Mouse (Mus musculus) hindbrain, postnatal 0 days (tissue): Measurements from ENCODE around the gene Cdiptos. TPM values are rescaled to one million over a fixed set of nuclear protein-coding genes. Genes with fewer than 3 reads are reported as not detected.
A peak's percentile ranks its signal among the peaks of the same experiment; 100 is the strongest.

Experiments used
- ATAC-seq: fragments of 200-750 bp; cut with Nextera tagmentation; 2 replicates; pipeline ENCODE4 v1.8.0; 2017; ENCODE audit warnings: mild to moderate bottlenecking, moderate TSS enrichment, moderate library complexity
- DNase-seq: peaks from one replicate; pipeline ENCODE4 v3.0.0-alpha.2; 2015; ENCODE audit warnings: low spot score
- H3K27ac ChIP-seq: fragments of 300-500 bp; sonication (generic); 2 replicates; pipeline ENCODE4 v1.5.1; 2014; ENCODE audit warnings: mild to moderate bottlenecking
- H3K27me3 ChIP-seq: fragments of 300-500 bp; sonication (generic); 2 replicates; pipeline ENCODE4 v1.6.1; 2014; ENCODE audit warnings: low read length, mixed read lengths; ENCODE audit not compliant: insufficient read depth
- H3K36me3 ChIP-seq: fragments of 300-500 bp; sonication (generic); 2 replicates; pipeline ENCODE4 v1.6.1; 2014; ENCODE audit warnings: low read length, mixed read lengths; ENCODE audit not compliant: insufficient read depth
- H3K4me1 ChIP-seq: fragments of 300-500 bp; sonication (generic); 2 replicates; pipeline ENCODE4 v1.6.1; 2014; ENCODE audit warnings: antibody characterized with exemption, low read length, mixed read lengths; ENCODE audit not compliant: insufficient read depth
- H3K4me2 ChIP-seq: fragments of 300-500 bp; sonication (generic); 2 replicates; pipeline ENCODE4 v1.6.1; 2014; ENCODE audit warnings: low read depth, mild to moderate bottlenecking, low read length, moderate library complexity, mixed read lengths
- H3K4me3 ChIP-seq: fragments of 300-500 bp; sonication (generic); 2 replicates; pipeline ENCODE4 v1.5.1; 2014; ENCODE audit warnings: low read length
- H3K9ac ChIP-seq: fragments of 300-500 bp; sonication (generic); replicated peaks from 2 replicates; pipeline ENCODE4 v1.6.1; 2014; ENCODE audit warnings: mild to moderate bottlenecking, low read length, moderate library complexity, mixed read lengths
- H3K9me3 ChIP-seq: fragments of 300-500 bp; sonication (generic); 2 replicates; pipeline ENCODE4 v1.6.1; 2016; ENCODE audit warnings: low read length, mixed read lengths
- CTCF ChIP-seq: IDR thresholded peaks from 2 replicates; pipeline ENCODE4 v1.5.1; 2016; ENCODE audit warnings: antibody characterized with exemption, control low read depth, low read depth
- WGBS: fragments of 180-500 bp; shearing (Covaris S2); extraction: QIAGEN DNeasy Blood & Tissue Kit; methylation state at CpG from one replicate; pipeline ENCODE4 v1.1.7; 2014; 5-methylcytosine and 5-hydroxymethylcytosine counted together
- polyA plus RNA-seq: library from polyadenylated mRNA; unstranded; fragments of >200 nt; fragmentation: Nextera tagmentation; extraction: Ambion mirVana; gene quantifications from 2 replicates; pipeline ENCODE4 v1.2.1, GENCODE M21; 2015
- total RNA-seq: library from RNA; depleted of rRNA; stranded (reverse); fragments of >200 nt; gene quantifications from 2 replicates; pipeline ENCODE4 v1.2.3, GENCODE M21; 2014

The Cdiptos gene
- total and polyA plus RNA-seq, 2 experiments from 2014 or later = 0.31 to 0.95 TPM

DNA sequence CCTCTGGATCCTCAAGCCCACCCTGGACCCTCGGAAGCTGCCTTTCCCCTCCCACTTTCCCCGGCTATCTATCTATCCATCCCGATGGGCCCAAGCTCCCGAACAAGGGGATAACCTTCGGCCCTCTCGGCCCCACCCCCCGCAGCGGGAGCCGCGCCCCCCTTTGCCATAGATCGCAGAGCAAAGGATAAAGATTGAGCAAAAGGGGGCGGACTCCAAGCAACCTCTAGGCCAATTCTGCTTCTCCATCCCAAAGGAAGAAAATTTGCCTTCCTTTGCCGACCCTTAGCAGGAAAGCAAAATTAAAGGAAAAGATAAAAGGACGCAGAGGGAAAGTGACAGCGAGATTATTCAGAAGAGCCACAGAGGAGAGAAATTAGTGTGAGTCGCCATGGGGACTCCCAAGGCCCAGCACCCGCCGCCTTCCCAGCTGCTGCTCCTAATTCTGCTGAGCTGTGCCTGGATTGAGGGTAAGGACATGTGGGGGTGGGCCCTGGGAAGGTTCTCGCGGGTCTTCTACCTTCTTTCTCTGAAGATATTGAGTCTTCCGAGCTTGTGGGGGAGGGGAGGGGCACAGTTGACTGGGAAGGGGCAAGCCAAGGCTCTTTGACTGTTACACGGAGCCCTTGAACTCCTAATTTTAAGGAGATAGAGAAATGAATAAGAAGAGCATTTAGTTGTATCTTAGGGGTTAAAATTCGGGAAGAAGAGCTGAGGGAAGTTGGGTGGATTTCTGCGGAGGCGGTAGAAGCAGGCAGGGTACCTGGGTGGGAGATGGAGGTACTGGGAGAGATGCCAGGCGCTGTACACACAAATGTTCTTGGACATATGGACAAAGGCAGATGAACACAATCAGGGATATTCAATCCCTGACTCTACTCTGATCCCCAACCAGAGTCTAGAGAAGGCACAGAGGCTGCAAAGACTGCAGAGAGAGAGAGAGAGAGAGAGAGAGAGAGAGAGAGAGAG is 25.0 kb downstream of the Cdiptos start:
- no peaks in the 10 kb centered on the region for H3K9me3 ChIP-seq
- peak overlapping the region; percentile 56 for H3K9ac ChIP-seq
- H3K4me3 ChIP-seq = peak overlapping the region; percentile 52
- H3K4me2 ChIP-seq = peak overlapping the region; percentile 88
- H3K27ac ChIP-seq = peak overlapping the region; percentile 87
- H3K27me3 ChIP-seq = no peaks in the 10 kb centered on the region
- DNase-seq = peak; percentile 64
- ATAC-seq = 0 out of 2 replicates have a peak, but pooled peaks have one; percentile 1
- 4% methylated on average over 26 of the region's 26 CpGs for WGBS
- H3K4me1 ChIP-seq = peaks cover 14% of the 10 kb centered on the region
- no peak for TF ChIP-seq CTCF
- H3K36me3 ChIP-seq = peaks cover 6% of the 10 kb centered on the region; the same call in 1 of the 2 replicates

DNA sequence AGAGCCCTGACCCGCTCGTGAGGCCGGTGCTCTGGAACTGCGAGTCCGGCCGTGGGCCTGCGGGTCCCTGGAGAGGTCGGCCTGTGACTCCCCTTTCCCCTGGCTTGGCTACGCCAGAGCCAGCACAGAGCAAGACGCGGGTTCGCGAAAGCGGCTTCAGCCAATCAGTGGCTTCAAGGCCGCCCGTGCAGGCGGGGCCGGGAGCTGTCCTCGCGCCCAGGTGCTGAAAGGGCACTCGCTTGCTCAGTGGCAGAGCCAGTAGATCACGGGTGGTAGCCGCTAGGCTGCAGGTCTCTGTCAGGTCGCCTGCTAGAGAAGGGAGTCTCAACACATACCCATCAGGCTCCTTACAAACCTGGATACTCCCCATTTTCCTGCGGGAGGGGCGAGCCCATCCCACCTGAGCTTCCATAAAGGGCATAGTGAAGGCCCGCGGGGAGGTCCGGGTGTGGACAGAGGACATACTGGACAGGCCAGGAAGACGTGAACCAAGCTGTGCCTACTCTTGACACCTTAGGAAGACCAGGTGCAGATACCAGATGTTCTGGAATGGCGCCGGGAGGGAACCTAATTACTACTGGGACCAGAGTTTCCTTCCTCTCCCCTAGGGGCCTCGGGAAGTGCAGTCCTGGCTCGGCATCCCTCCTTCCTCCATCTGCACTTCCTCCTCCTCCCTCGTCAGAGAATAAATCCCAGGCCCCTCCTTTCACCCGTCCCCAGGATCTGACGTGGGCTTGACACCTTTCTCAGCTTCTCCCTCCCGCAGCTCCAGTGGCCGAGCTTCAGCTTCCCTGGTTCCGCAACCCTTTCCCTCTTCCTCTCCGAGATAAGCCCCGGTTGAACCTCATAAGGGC is 25.9 kb downstream of the Cdiptos start, which contains the start of gene Sez6l2:
Gene Sez6l2 (plus strand): TSS at position 771 of the 854 bp plus-strand sequence.
- ATAC-seq (peak; percentile 90), DNase-seq (peak; percentile 92)
- TF ChIP-seq CTCF = no peak
- Histone ChIP-seq H3K4me1 (peaks cover 14% of the 10 kb centered on the region), H3K4me3 (peak within 1 kb of the TSS; percentile 52), H3K9me3 (no peaks in the 10 kb centered on the region), H3K27ac (peak within 1 kb of the TSS; percentile 87), H3K36me3 (peaks cover 3% of the 10 kb centered on the region), H3K27me3 (no peaks in the 10 kb centered on the region), H3K4me2 (peak within 1 kb of the TSS; percentile 88), H3K9ac (peak within 1 kb of the TSS; percentile 56)
- under 1% methylated on average over 42 of the region's 42 CpGs for WGBS

DNA sequence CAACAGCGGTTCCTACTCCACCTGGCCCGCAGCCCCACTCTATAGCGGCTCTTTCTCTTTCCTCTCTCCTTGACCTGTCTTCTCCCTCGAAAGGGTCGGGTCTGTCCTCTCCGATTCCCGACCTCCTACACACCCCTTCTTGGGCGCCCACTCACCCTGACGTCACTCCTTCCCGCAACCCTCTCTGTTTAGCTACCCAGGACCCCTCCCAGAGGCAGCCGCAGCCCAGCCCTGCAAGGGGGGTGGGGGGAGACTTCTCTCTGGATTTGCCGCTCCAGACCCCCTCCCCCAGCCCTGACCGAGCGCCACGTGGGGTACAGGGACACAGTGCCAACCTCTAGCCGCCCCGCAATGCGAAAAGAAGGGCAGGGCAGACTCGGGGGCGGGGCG is 26.5 kb downstream of the Cdiptos start, which contains the start of gene Asphd1:
Gene Asphd1 (minus strand): TSS at position 180 of the 390 bp plus-strand sequence.
- peak; percentile 72 for ATAC-seq
- H3K4me2 ChIP-seq = peak within 1 kb of the TSS; percentile 88
- H3K36me3 ChIP-seq = peaks cover 4% of the 10 kb centered on the region
- peak; percentile 78 for DNase-seq
- WGBS = 1% methylated on average over 21 of the region's 21 CpGs
- peaks cover 14% of the 10 kb centered on the region for H3K4me1 ChIP-seq
- H3K27ac ChIP-seq = peak within 1 kb of the TSS; percentile 87
- no peaks in the 10 kb centered on the region for H3K9me3 ChIP-seq
- no peaks in the 10 kb centered on the region for H3K27me3 ChIP-seq
- H3K4me3 ChIP-seq = peak within 1 kb of the TSS; percentile 52
- peak within 1 kb of the TSS; percentile 56 for H3K9ac ChIP-seq
- no peak for TF ChIP-seq CTCF

DNA sequence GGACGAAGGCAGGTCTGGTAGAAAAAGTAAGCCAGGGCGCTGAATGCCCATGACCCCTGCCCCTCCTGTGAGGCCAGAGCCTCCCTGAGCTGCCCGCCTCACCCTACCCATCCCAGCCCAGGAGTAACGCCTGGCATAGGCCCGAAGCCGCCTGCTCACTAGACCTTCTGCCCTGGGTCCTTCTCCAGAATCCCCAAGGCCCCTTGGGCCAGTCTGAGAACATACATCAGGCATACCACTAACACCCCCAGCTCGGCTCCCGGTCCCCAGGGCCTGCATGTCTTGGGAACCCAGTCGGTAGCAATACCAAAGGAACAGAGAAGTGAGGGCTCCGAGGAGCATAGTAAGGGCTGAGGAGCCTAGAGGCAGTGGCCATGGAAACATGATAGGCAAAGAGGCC is 27.3 kb downstream of the Cdiptos start:
- Histone ChIP-seq H3K4me3 (peak overlapping the region; percentile 52), H3K9me3 (no peaks in the 10 kb centered on the region), H3K27me3 (no peaks in the 10 kb centered on the region), H3K27ac (peak overlapping the region; percentile 87), H3K36me3 (peaks cover 4% of the 10 kb centered on the region), H3K9ac (peak overlapping the region; percentile 56), H3K4me1 (peaks cover 14% of the 10 kb centered on the region), H3K4me2 (peak overlapping the region; percentile 88)
- no peak for ATAC-seq
- no peak for TF ChIP-seq CTCF
- DNase-seq = no peak
- 78% methylated on average over 10 of the region's 10 CpGs for WGBS

DNA sequence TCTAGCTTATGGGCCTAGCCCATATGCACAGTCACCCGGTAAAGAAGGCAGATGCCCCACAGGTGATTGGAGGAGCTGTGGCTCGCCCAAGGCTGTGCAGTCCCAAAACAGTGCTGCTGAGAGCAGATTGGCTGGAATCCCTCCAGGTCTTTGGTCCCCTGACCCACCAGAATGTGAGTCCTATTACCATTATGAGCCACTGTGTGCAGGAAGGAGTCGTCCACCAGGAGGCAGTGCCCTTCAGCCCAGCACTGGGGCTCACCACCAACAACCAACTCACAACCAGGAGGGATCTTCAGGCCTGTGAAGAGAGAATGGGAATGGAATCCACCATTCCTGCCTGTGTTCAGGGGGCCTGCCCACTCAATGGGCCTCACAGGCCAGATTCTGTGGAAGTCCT is 29.4 kb downstream of the Cdiptos start:
- ATAC-seq (no peak), DNase-seq (peak; percentile 58)
- H3K27ac ChIP-seq = no peak overlapping the region
- H3K4me3 ChIP-seq = no peak overlapping the region
- peak; percentile 75 for TF ChIP-seq CTCF
- peaks cover 8% of the 10 kb centered on the region for H3K4me1 ChIP-seq
- 33% methylated on average over 3 of the region's 3 CpGs for WGBS
- no peak overlapping the region for H3K4me2 ChIP-seq
- H3K9ac ChIP-seq = no peak overlapping the region
- H3K36me3 ChIP-seq = peaks cover 10% of the 10 kb centered on the region
- H3K9me3 ChIP-seq = no peaks in the 10 kb centered on the region
- no peaks in the 10 kb centered on the region for H3K27me3 ChIP-seq

DNA sequence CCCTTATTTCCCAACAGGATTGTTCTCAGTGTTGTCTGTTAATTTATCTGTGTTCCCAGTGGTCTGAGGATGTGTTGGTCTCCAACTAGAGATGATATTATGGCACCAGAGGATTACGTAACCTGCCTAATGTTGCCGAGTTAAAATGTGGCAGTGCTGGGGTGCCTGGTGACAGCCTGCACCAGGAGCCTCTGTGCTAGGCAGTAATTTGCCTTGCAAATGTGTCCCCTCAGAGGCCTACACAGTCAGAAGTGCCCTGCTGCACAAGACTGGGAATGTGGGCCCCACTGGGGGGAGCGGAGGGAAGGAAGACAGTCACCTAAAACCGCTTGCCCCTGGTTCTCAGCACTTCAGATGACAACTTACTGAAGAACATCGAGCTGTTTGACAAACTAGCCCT is 34.1 kb downstream of the Cdiptos start:
- H3K27me3 ChIP-seq = no peaks in the 10 kb centered on the region
- no peak overlapping the region for H3K9ac ChIP-seq
- H3K36me3 ChIP-seq = peaks cover 11% of the 10 kb centered on the region
- 58% methylated on average over 5 of the region's 5 CpGs for WGBS
- H3K4me1 ChIP-seq = no peaks in the 10 kb centered on the region
- no peak overlapping the region for H3K4me3 ChIP-seq
- DNase-seq (no peak), ATAC-seq (no peak)
- no peak for TF ChIP-seq CTCF
- no peaks in the 10 kb centered on the region for H3K9me3 ChIP-seq
- no peak overlapping the region for H3K4me2 ChIP-seq
- H3K27ac ChIP-seq = no peak overlapping the region
